Mouse (Mus musculus): ENCODE results near the gene Cfb. TPM values are rescaled to one million over a fixed set of nuclear protein-coding genes. Genes with fewer than 3 reads are reported as not detected.
A peak's percentile ranks its signal among the peaks of the same experiment; 100 is the strongest.
"Not testable (repeated sequence)": the region's sequence is repeated elsewhere in the genome, so short reads cannot be mapped to it uniquely, and the experiment has no call there.

Cfb gene
- polyA plus RNA-seq, 1 experiment from 2014 or later, result 30.4 TPM

- Histone ChIP-seq H3K9ac (peak within 1 kb of the TSS; percentile 93), H3K27ac (peak within 1 kb of the TSS; percentile 55), H3K4me2 (peak within 1 kb of the TSS; percentile 95), H3K9me3 (no peaks in the 10 kb centered on the region), H3K27me3 (replicated peaks) (no peaks in the 10 kb centered on the region), H3K36me3 (peaks cover 41% of the 10 kb centered on the region), H3K4me3 (replicated peaks) (peak within 1 kb of the TSS; percentile 69), H3K4me1 (peaks cover 25% of the 10 kb centered on the region)
- ATAC-seq (ENCODE audit: insufficient read depth, low FRiP score, low read depth), result peak; percentile 97
- WGBS, result 1% methylated on average over 63 of the region's 65 CpGs
Observed at GRCm38 (mm10) chr17:34849722-34850516, 12.4 kb downstream of the Cfb start, which contains the start of the genes Skiv2l and Nelfe. TSS of gene Skiv2l (minus strand) at chr17:34850210. TSS of gene Nelfe (plus strand) at chr17:34850391.

GRCm38 (mm10) chr17:34847615-34848014 is 14.7 kb downstream of the Cfb start:
- H3K36me3 ChIP-seq, result peaks cover 32% of the 10 kb centered on the region; the same call in 1 of the 2 replicates
- ATAC-seq (ENCODE audit: insufficient read depth, low FRiP score, low read depth), result no peak
- no peak overlapping the region for H3K9ac ChIP-seq
- no peaks in the 10 kb centered on the region for H3K27me3 ChIP-seq (replicated peaks)
- peaks cover 25% of the 10 kb centered on the region for H3K4me1 ChIP-seq
- no peaks in the 10 kb centered on the region for H3K9me3 ChIP-seq
- no peak overlapping the region for H3K27ac ChIP-seq
- 92% methylated on average over 7 of the region's 7 CpGs for WGBS
- no peak overlapping the region for H3K4me2 ChIP-seq
- H3K4me3 ChIP-seq (replicated peaks), result no peak overlapping the region

DNA sequence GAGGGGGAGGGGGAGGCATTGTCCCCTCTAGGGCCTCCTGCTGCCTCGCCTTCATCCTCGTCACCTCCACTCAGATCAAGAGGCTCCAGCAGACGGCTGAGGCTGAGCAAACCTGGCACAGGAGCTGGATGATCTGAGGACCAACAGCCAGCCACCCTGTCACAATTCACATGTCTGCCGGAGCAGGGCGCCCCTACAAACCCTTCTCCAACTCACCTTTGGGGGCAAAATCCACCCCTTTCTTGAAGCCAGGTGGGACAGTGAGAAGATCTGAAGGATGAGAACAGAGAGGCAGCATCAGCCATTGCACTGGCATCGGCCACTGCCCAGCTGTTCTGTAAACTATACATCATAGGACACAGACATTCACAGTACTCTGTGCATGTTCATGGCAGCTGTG is 15.1 kb downstream of the Cfb start:
- peaks cover 29% of the 10 kb centered on the region; the same call in 1 of the 2 replicates for H3K36me3 ChIP-seq
- no peaks in the 10 kb centered on the region for H3K27me3 ChIP-seq (replicated peaks)
- 91% methylated on average over 6 of the region's 6 CpGs for WGBS
- no peak overlapping the region for H3K4me2 ChIP-seq
- no peak overlapping the region for H3K27ac ChIP-seq
- no peak for ATAC-seq (ENCODE audit: insufficient read depth, low FRiP score, low read depth)
- no peak overlapping the region for H3K9ac ChIP-seq
- H3K4me3 ChIP-seq (replicated peaks), result no peak overlapping the region
- H3K4me1 ChIP-seq, result peaks cover 23% of the 10 kb centered on the region
- no peaks in the 10 kb centered on the region for H3K9me3 ChIP-seq

DNA sequence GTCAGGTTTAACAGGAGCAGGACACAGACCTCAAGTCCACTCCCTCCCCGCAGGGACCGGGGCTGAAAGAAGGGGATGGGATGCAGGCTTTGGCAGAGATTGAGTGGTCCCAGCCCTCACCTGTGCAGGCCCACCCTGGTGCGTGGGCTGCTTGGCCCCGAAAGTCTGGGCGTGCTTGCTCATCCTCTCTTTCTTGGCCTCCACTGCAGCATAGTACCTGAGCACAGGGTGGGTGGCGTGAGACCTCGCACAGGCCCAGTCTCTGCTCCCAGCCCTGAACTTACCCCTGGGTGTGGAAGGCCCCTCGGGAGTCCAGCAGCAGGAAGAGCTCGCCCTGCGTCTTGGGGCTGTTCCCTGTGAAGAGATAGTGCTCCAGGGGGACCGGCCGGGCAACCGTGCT is 17.4 kb downstream of the Cfb start:
- Histone ChIP-seq H3K4me3 (replicated peaks) (no peak overlapping the region), H3K9me3 (no peaks in the 10 kb centered on the region), H3K4me2 (no peak overlapping the region), H3K9ac (no peak overlapping the region), H3K4me1 (peaks cover 8% of the 10 kb centered on the region; the same call in 1 of the 2 replicates), H3K27me3 (replicated peaks) (no peaks in the 10 kb centered on the region), H3K27ac (no peak overlapping the region), H3K36me3 (peaks cover 48% of the 10 kb centered on the region)
- ATAC-seq (ENCODE audit: insufficient read depth, low FRiP score, low read depth), result no peak
- 93% methylated on average over 13 of the region's 13 CpGs for WGBS

GRCm38 (mm10) chr17:34840736-34841307 is 21.5 kb downstream of the Cfb start:
- Histone ChIP-seq H3K4me1 (peaks cover 17% of the 10 kb centered on the region), H3K36me3 (peaks cover 48% of the 10 kb centered on the region), H3K4me3 (replicated peaks) (no peak overlapping the region), H3K4me2 (no peak overlapping the region), H3K9me3 (no peaks in the 10 kb centered on the region), H3K27ac (no peak overlapping the region), H3K9ac (no peak overlapping the region), H3K27me3 (replicated peaks) (no peaks in the 10 kb centered on the region)
- WGBS, result 83% methylated on average over 6 of the region's 6 CpGs
- no peak for ATAC-seq (ENCODE audit: insufficient read depth, low FRiP score, low read depth)

DNA sequence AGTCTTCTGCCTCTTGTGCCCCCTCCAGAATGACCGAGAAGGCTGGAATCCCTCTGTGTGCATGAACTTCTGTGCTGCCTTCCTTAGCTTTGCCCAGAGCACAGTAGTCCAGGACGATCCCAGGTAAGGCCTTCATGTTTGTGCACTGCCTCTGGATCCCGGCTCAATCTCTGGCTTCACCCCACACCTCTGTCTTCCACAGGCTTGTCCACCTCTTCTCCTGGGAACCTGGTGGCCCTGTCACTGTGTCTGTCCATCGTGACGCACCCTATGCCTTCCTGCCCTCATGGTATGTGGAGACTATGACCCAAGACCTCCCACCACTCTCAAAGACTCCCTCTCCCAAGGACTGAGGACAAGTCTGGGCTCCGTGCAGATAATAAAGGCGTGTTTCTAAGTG is 23.5 kb downstream of the Cfb start:
- Histone ChIP-seq H3K4me3 (replicated peaks) (peak overlapping the region; percentile 3; the same call in 1 of the 2 replicates), H3K9me3 (no peaks in the 10 kb centered on the region), H3K9ac (no peak overlapping the region), H3K27ac (no peak overlapping the region), H3K36me3 (peaks cover 39% of the 10 kb centered on the region), H3K4me1 (peaks cover 21% of the 10 kb centered on the region), H3K27me3 (replicated peaks) (no peaks in the 10 kb centered on the region), H3K4me2 (no peak overlapping the region)
- ATAC-seq (ENCODE audit: insufficient read depth, low FRiP score, low read depth), result no peak
- WGBS, result 86% methylated on average over 7 of the region's 7 CpGs

DNA sequence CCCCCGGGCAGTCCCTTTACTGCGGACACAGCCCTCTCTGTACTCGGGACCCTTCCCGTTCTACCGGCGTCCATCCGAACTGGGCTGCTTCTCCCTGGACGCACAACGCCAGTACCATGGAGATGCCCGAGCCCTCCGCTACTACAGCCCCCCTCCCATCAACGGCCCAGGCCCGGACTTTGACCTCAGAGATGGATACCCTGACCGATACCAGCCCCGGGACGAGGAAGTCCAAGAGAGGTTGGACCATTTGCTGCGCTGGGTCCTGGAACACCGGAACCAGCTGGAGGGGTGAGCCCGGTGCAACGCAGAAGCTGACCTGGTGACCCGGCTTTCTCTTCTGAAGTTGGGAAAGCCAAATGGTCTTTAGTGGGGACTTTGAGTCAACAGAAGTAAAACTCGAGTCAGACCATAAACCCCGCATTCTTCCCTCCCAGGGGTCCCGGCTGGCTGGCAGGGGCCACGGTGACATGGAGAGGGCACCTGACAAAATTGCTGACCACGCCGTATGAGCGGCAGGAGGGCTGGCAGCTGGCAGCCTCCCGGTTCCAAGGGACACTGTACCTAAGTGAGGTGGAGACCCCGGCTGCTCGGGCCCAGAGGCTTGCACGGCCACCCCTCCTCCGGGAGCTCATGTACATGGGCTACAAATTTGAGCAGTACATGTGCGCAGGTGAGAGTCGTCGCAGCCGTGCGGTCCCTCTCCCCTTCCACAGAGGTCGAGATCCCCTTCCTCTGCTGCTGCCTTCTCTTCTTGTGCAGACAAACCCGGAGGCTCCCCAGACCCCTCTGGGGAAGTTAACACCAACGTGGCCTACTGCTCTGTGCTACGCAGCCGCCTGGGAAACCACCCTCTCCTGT is 24.6 kb downstream of the Cfb start:
- peak overlapping the region; percentile 77 for H3K4me3 ChIP-seq (replicated peaks)
- peaks cover 34% of the 10 kb centered on the region for H3K36me3 ChIP-seq
- no peaks in the 10 kb centered on the region for H3K27me3 ChIP-seq (replicated peaks)
- peak overlapping the region; percentile 49 for H3K9ac ChIP-seq
- peak overlapping the region; percentile 94 for H3K4me2 ChIP-seq
- peaks cover 21% of the 10 kb centered on the region for H3K4me1 ChIP-seq
- H3K9me3 ChIP-seq, result no peaks in the 10 kb centered on the region
- H3K27ac ChIP-seq, result peak overlapping the region; percentile 70
- 33% methylated on average over 43 of the region's 43 CpGs for WGBS
- ATAC-seq (ENCODE audit: insufficient read depth, low FRiP score, low read depth), result peak; percentile 6; the same call in 1 of the 2 replicates

DNA sequence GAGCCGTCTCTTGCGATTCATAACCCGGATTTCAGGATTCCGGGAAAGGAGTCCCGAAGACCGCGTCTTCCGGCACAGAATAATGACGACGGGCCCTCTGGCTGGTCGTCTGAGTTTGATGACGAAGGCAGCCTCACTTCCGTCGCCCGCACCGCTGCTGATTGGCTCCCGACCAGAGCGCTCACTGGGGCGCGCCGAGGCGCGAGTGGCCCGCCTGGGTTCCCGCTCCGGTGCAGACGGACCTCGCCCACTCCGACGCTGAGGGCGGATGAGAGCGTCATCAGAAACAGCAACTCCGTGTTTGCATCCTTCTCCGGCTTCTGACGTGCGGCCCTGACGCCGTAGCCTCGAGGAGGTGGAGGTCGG is 25.5 kb downstream of the Cfb start, which contains the start of the genes Stk19 and Dxo:
Gene Stk19, minus strand, starts transcription at position 90 of the 366 bp plus-strand sequence.
Gene Dxo, plus strand, starts transcription at position 164 of the 366 bp plus-strand sequence.
- Histone ChIP-seq H3K4me3 (replicated peaks) (peak within 1 kb of the TSS; percentile 77), H3K27me3 (replicated peaks) (no peaks in the 10 kb centered on the region), H3K27ac (peak within 1 kb of the TSS; percentile 78), H3K4me2 (peak within 1 kb of the TSS; percentile 96), H3K9ac (peak within 1 kb of the TSS; percentile 57), H3K9me3 (no peaks in the 10 kb centered on the region), H3K36me3 (peaks cover 35% of the 10 kb centered on the region), H3K4me1 (peaks cover 21% of the 10 kb centered on the region)
- ATAC-seq (ENCODE audit: insufficient read depth, low FRiP score, low read depth), result peak; percentile 90
- under 1% methylated on average over 40 of the region's 40 CpGs for WGBS

- peak; percentile 73 for ATAC-seq (ENCODE audit: insufficient read depth, low FRiP score, low read depth)
- H3K9me3 ChIP-seq, result no peaks in the 10 kb centered on the region
- peaks cover 31% of the 10 kb centered on the region for H3K36me3 ChIP-seq
- no peaks in the 10 kb centered on the region for H3K27me3 ChIP-seq (replicated peaks)
- H3K9ac ChIP-seq, result peak overlapping the region; percentile 57; the same call in 1 of the 2 replicates
- peaks cover 21% of the 10 kb centered on the region for H3K4me1 ChIP-seq
- peak overlapping the region; percentile 77 for H3K4me3 ChIP-seq (replicated peaks)
- 4% methylated on average over 48 of the region's 48 CpGs for WGBS
- peak overlapping the region; percentile 96 for H3K4me2 ChIP-seq
- H3K27ac ChIP-seq, result peak overlapping the region; percentile 78
Observed at GRCm38 (mm10) chr17:34836155-34836855, 26.0 kb downstream of the Cfb start.

DNA sequence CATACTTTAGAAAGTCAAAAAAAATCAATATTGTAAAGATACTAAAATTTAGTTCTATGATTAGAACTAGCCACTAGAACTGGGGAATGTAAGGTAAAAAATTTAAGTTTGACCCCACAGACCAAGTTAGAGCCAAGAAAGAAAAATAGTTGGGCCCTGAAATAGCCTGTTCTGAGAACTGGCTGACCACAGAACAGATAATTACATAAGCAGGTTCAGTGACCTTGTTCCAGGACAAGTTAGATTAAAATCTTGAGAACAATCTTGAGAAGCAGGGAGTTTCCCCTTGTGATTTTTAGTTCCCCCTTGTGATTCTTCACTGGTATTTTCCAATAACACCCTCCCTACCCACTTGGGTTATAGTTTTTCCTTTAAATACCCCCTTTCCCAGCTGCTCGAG is 31.5 kb downstream of the Cfb start:
- H3K36me3 ChIP-seq, result peaks cover 19% of the 10 kb centered on the region
- not testable (repeated sequence) for H3K9ac ChIP-seq; H3K9me3 ChIP-seq; H3K27ac ChIP-seq; H3K4me2 ChIP-seq; H3K27me3 ChIP-seq (replicated peaks); H3K4me3 ChIP-seq (replicated peaks); H3K4me1 ChIP-seq; ATAC-seq (ENCODE audit: insufficient read depth, low FRiP score, low read depth)
- WGBS, result 84% methylated on average over 1 of the region's 1 CpGs

DNA sequence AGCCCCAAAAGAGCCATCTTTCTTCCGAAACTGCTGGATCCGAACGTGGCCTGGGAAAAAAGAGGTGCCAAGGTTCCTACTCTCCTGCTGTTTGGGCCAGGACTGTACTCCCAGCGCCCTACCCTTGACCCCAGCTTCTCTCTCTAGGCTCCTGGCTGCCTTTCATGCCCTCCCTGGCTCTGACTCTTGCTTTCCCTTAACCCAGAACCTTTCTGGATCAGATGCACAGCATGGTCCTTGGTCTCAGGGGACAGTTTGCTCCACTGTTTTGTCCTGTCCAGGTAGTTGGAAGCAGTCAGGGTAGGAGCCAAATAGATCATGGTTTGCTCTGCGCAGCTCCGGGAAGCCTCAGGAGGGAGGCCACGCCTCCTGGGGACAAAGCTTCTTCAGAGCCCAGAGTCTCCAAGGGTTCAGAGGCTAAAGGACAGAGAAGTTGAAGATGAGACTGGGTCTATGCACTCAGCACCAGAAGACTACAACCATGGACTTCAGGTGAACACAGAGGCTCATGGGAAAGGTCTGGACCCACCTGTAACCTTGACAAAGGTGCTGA is 47.4 kb downstream of the Cfb start:
- Histone ChIP-seq H3K4me2 (no peak overlapping the region), H3K27me3 (replicated peaks) (no peaks in the 10 kb centered on the region), H3K4me3 (replicated peaks) (no peak overlapping the region), H3K9me3 (no peaks in the 10 kb centered on the region), H3K27ac (no peak overlapping the region), H3K9ac (no peak overlapping the region), H3K36me3 (no peaks in the 10 kb centered on the region), H3K4me1 (no peaks in the 10 kb centered on the region)
- WGBS, result 78% methylated on average over 7 of the region's 7 CpGs
- ATAC-seq (ENCODE audit: insufficient read depth, low FRiP score, low read depth), result no peak

Data from stomach, embryonic 15.5 days (tissue).